Mouse (Mus musculus) CH12.LX (cell line): ENCODE measurements around the gene Adam1a.

Source experiments
- BHLHE40 ChIP-seq: IDR thresholded peaks from 2 replicates; pipeline ENCODE4 v1.6.1; 2011; ENCODE audit warnings: mild to moderate bottlenecking, low read depth, low read length, improper control_type of control experiment
- CHD1 ChIP-seq: IDR thresholded peaks from 2 replicates; pipeline ENCODE4 v1.6.1; 2012; ENCODE audit warnings: low read depth, low read length, improper control_type of control experiment, inconsistent platforms
- CTCF ChIP-seq, 2 experiments: IDR thresholded peaks in 1 of 2; conservative IDR thresholded peaks in 1 of 2; 2 replicates each; pipeline ENCODE4 v1.5.1; 2011 to 2012; ENCODE audit warnings: low read depth in 2 of 2, low read length in 2 of 2, improper control_type of control experiment in 1 of 2, inconsistent platforms in 1 of 2, mild to moderate bottlenecking in 1 of 2, moderate library complexity in 1 of 2
- E2F4 ChIP-seq: IDR thresholded peaks from 2 replicates; pipeline ENCODE4 v1.6.1; 2011; ENCODE audit warnings: low read depth, low read length, improper control_type of control experiment; ENCODE audit not compliant: insufficient replicate concordance
- EP300 ChIP-seq: IDR thresholded peaks from 2 replicates; pipeline ENCODE4 v1.6.1; 2011; ENCODE audit warnings: low read length, improper control_type of control experiment
- ETS1 ChIP-seq: conservative IDR thresholded peaks from 2 replicates; pipeline ENCODE4 v1.6.1; 2012; ENCODE audit warnings: low read depth, mild to moderate bottlenecking, inconsistent platforms, low read length, improper control_type of control experiment, moderate library complexity
- GABPA ChIP-seq: IDR thresholded peaks from 2 replicates; pipeline ENCODE4 v1.6.1; 2012; ENCODE audit warnings: low read depth, low read length, improper control_type of control experiment, inconsistent platforms; ENCODE audit not compliant: insufficient replicate concordance
- MAZ ChIP-seq: IDR thresholded peaks from 2 replicates; pipeline ENCODE4 v1.6.1; 2012; ENCODE audit warnings: low read depth, mild to moderate bottlenecking, inconsistent platforms, low read length, improper control_type of control experiment, moderate library complexity
- MEF2A ChIP-seq: IDR thresholded peaks from 2 replicates; pipeline ENCODE4 v1.6.1; 2014; ENCODE audit warnings: low read depth, mild to moderate bottlenecking, inconsistent platforms, low read length, improper control_type of control experiment, borderline replicate concordance
- NRF1 ChIP-seq: IDR thresholded peaks from 2 replicates; pipeline ENCODE4 v1.6.1; 2014; ENCODE audit warnings: low read depth, mild to moderate bottlenecking, inconsistent platforms, low read length, improper control_type of control experiment, moderate library complexity
- POLR2A ChIP-seq: IDR thresholded peaks from 2 replicates; pipeline ENCODE4 v1.6.1; 2011; ENCODE audit warnings: low read depth, mild to moderate bottlenecking, improper control_type of control experiment, low read length
- USF1 ChIP-seq: IDR thresholded peaks from 2 replicates; pipeline ENCODE4 v1.6.1; 2014; ENCODE audit warnings: low read depth, mild to moderate bottlenecking, inconsistent platforms, low read length, improper control_type of control experiment
- ZKSCAN1 ChIP-seq: IDR thresholded peaks from 2 replicates; pipeline ENCODE4 v1.6.1; 2012; ENCODE audit warnings: low read depth, inconsistent platforms, low read length, improper control_type of control experiment, borderline replicate concordance
- ZNF384 ChIP-seq: IDR thresholded peaks from 2 replicates; pipeline ENCODE4 v1.6.1; 2012; ENCODE audit warnings: low read depth, low read length, improper control_type of control experiment, inconsistent platforms

- TF ChIP-seq MAZ (no peak), NRF1 (no peak), POLR2A (no peak), CTCF (conservative IDR thresholded peaks at IDR 0.05 in 1 of 2, IDR thresholded peaks at IDR 0.05 in 1 of 2; ENCODE audit: low read depth in 2 of 2, low read length in 2 of 2) (no peak), EP300 (no peak), ETS1 (no peak), MEF2A (no peak), E2F4 (no peak), BHLHE40 (no peak), ZNF384 (no peak), CHD1 (no peak), USF1 (no peak), GABPA (no peak), ZKSCAN1 (no peak)
Measured at GRCm38 (mm10) chr5:121585699-121586098, 40.4 kb upstream of the Adam1a start.
